Mouse (Mus musculus): ENCODE data around the gene Baz1a. TPM values are rescaled to one million over a fixed set of nuclear protein-coding genes. Genes with fewer than 3 reads are reported as not detected.
A peak's percentile ranks its signal among the peaks of the same experiment; 100 is the strongest.

The Baz1a gene
- total and polyA plus RNA-seq, 2 experiments from 2014 or later = 3.1 to 4.6 TPM

GRCm38 (mm10) chr12:54861991-54862605, 152.1 kb downstream of the Baz1a start:
- DNase-seq (ENCODE audit: low spot score) = peak; percentile 71
- WGBS = under 1% methylated on average over 36 of the region's 36 CpGs

GRCm38 (mm10) chr12:54859531-54859930, 154.6 kb downstream of the Baz1a start:
- Histone ChIP-seq H3K9ac (replicated peaks; ENCODE audit: low read length) (no peak overlapping the region), H3K4me1 (ENCODE audit: insufficient read depth, low read length) (peaks cover 7% of the 10 kb centered on the region; the same call in 1 of the 2 replicates), H3K27ac (no peak overlapping the region), H3K4me3 (ENCODE audit: low read length) (no peak overlapping the region), H3K36me3 (ENCODE audit: insufficient read depth, low read length) (peaks cover 10% of the 10 kb centered on the region; the same call in 1 of the 2 replicates), H3K27me3 (ENCODE audit: insufficient read depth, low read length) (no peaks in the 10 kb centered on the region), H3K4me2 (ENCODE audit: low read depth, low read length) (peak overlapping the region; percentile 18; the same call in 1 of the 2 replicates), H3K9me3 (ENCODE audit: low read length) (no peaks in the 10 kb centered on the region)
- TF ChIP-seq CTCF (IDR thresholded peaks at IDR 0.05; ENCODE audit: low read depth) = no peak
- DNase-seq (ENCODE audit: low spot score) = no peak
- no peak for ATAC-seq
- WGBS = 38% methylated on average over 6 of the region's 6 CpGs

More at GRCm38 (mm10) chr12:54861991-54862605, 152.1 kb downstream of the Baz1a start:
- H3K36me3 ChIP-seq (ENCODE audit: insufficient read depth, low read length) = 0 out of 2 replicates have a peak, but pooled peaks cover 5% of the 10 kb centered on the region
- H3K9ac ChIP-seq (replicated peaks; ENCODE audit: low read length) = peak overlapping the region; percentile 97
- ATAC-seq = no peak; the same call in 1 of the 2 replicates
- H3K9me3 ChIP-seq (ENCODE audit: low read length) = no peaks in the 10 kb centered on the region
- H3K4me2 ChIP-seq (ENCODE audit: low read depth, low read length) = peak overlapping the region; percentile 73
- no peak for TF ChIP-seq CTCF (IDR thresholded peaks at IDR 0.05; ENCODE audit: low read depth)
- no peaks in the 10 kb centered on the region for H3K27me3 ChIP-seq (ENCODE audit: insufficient read depth, low read length)
- peak overlapping the region; percentile 80 for H3K4me3 ChIP-seq (ENCODE audit: low read length)
- H3K27ac ChIP-seq = peak overlapping the region; percentile 99
- H3K4me1 ChIP-seq (ENCODE audit: insufficient read depth, low read length) = peaks cover 7% of the 10 kb centered on the region; the same call in 1 of the 2 replicates

GRCm38 (mm10) chr12:54850551-54850950, 163.6 kb downstream of the Baz1a start:
- Histone ChIP-seq H3K9me3 (ENCODE audit: low read length) (no peaks in the 10 kb centered on the region), H3K36me3 (ENCODE audit: insufficient read depth, low read length) (peaks cover 5% of the 10 kb centered on the region; the same call in 1 of the 2 replicates), H3K4me1 (ENCODE audit: insufficient read depth, low read length) (no peaks in the 10 kb centered on the region), H3K4me2 (ENCODE audit: low read depth, low read length) (no peak overlapping the region), H3K4me3 (ENCODE audit: low read length) (no peak overlapping the region), H3K9ac (replicated peaks; ENCODE audit: low read length) (no peak overlapping the region), H3K27ac (no peak overlapping the region), H3K27me3 (ENCODE audit: insufficient read depth, low read length) (no peaks in the 10 kb centered on the region)
- 89% methylated on average over 2 of the region's 2 CpGs for WGBS
- no peak for ATAC-seq
- DNase-seq (ENCODE audit: low spot score) = no peak
- no peak for TF ChIP-seq CTCF (IDR thresholded peaks at IDR 0.05; ENCODE audit: low read depth)

GRCm38 (mm10) chr12:54844415-54844814, 169.7 kb downstream of the Baz1a start:
- Histone ChIP-seq H3K9ac (replicated peaks; ENCODE audit: low read length) (no peak overlapping the region), H3K4me2 (ENCODE audit: low read depth, low read length) (no peak overlapping the region), H3K27ac (no peak overlapping the region), H3K36me3 (ENCODE audit: insufficient read depth, low read length) (no peaks in the 10 kb centered on the region), H3K4me3 (ENCODE audit: low read length) (no peak overlapping the region), H3K4me1 (ENCODE audit: insufficient read depth, low read length) (no peaks in the 10 kb centered on the region), H3K27me3 (ENCODE audit: insufficient read depth, low read length) (no peaks in the 10 kb centered on the region), H3K9me3 (ENCODE audit: low read length) (no peaks in the 10 kb centered on the region)
- TF ChIP-seq CTCF (IDR thresholded peaks at IDR 0.05; ENCODE audit: low read depth) = no peak
- DNase-seq (ENCODE audit: low spot score) (no peak), ATAC-seq (no peak)

Other genes starting within 250 kb of the Baz1a start
- 55.4 and 57.6 TPM in 2 replicates for gene Snx6, start 218.6 kb downstream of the Baz1a start, total RNA-seq (2014; rRNA removed)
- gene Snx6, start 218.6 kb downstream of the Baz1a start, polyA plus RNA-seq (2015; fragmentation: Nextera tagmentation; extraction: Ambion mirVana) = 141 and 150 TPM in 2 replicates
- 162 and 184 TPM in 2 replicates for gene Cfl2, start 151.5 kb downstream of the Baz1a start, total RNA-seq (2014; rRNA removed)
- 255 and 262 TPM in 2 replicates for gene Cfl2, start 151.5 kb downstream of the Baz1a start, polyA plus RNA-seq (2015; fragmentation: Nextera tagmentation; extraction: Ambion mirVana)
- gene Gm20403, start 27.8 kb downstream of the Baz1a start, total RNA-seq (2014; rRNA removed) = not detected in 2 replicates
- not detected in 2 replicates for gene Gm20403, start 27.8 kb downstream of the Baz1a start, polyA plus RNA-seq (2015; fragmentation: Nextera tagmentation; extraction: Ambion mirVana)
- 10.9 and 11.2 TPM in 2 replicates for gene 2700097O09Rik, start 65.8 kb upstream of the Baz1a start, total RNA-seq (2014; rRNA removed)
- 16.5 and 19.2 TPM in 2 replicates for gene 2700097O09Rik, start 65.8 kb upstream of the Baz1a start, polyA plus RNA-seq (2015; fragmentation: Nextera tagmentation; extraction: Ambion mirVana)
- gene Srp54a, start 65.9 kb upstream of the Baz1a start, total RNA-seq (2014; rRNA removed) = 36.4 and 48.0 TPM in 2 replicates
- gene Srp54a, start 65.9 kb upstream of the Baz1a start, polyA plus RNA-seq (2015; fragmentation: Nextera tagmentation; extraction: Ambion mirVana) = 188 and 192 TPM in 2 replicates
- 34.5 and 34.8 TPM in 2 replicates for gene Fam177a, start 110.1 kb upstream of the Baz1a start, total RNA-seq (2014; rRNA removed)
- 83.1 and 85.5 TPM in 2 replicates for gene Fam177a, start 110.1 kb upstream of the Baz1a start, polyA plus RNA-seq (2015; fragmentation: Nextera tagmentation; extraction: Ambion mirVana)
- 39.6 and 57.4 TPM in 2 replicates for gene Srp54b, start 140.8 kb upstream of the Baz1a start, total RNA-seq (2014; rRNA removed)
- 71.0 and 71.4 TPM in 2 replicates for gene Srp54b, start 140.8 kb upstream of the Baz1a start, polyA plus RNA-seq (2015; fragmentation: Nextera tagmentation; extraction: Ambion mirVana)
- gene 1700047I17Rik2, start 185.2 kb upstream of the Baz1a start, total RNA-seq (2014; rRNA removed) = not detected in 2 replicates
- gene 1700047I17Rik2, start 185.2 kb upstream of the Baz1a start, polyA plus RNA-seq (2015; fragmentation: Nextera tagmentation; extraction: Ambion mirVana) = not detected in 2 replicates
- gene Srp54c, start 215.8 kb upstream of the Baz1a start, total RNA-seq (2014; rRNA removed) = 31.3 and 31.6 TPM in 2 replicates
- 77.9 and 82.1 TPM in 2 replicates for gene Srp54c, start 215.8 kb upstream of the Baz1a start, polyA plus RNA-seq (2015; fragmentation: Nextera tagmentation; extraction: Ambion mirVana)

Measured in hindbrain, postnatal 0 days (tissue).